Mouse (Mus musculus): ENCODE data around the gene Enkur. TPM values are rescaled to one million over a fixed set of nuclear protein-coding genes. Genes with fewer than 3 reads are reported as not detected.

Gene Enkur
- polyA plus RNA-seq, 1 experiment from 2014 or later = 3.7 TPM

DNA sequence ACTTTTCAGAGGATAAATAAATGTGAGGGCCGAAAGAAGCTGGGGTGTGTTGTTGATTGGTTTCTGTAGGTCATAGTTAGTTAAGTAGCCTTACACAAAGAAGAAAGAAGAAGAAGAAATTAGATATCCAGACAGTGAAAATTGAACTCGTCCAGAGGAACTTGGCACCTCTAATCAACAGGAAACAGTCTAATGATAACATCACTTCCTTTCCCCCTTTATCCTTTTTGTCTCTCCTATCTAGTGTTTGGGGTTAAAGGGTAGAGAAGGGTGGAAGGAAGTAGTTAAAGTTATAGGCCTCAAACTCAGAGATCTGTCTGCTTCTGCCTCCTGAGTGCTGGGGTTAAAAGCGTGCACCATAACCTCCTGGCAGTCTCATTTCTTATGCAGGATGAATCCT lies 32.4 kb downstream of the Enkur start:
- Histone ChIP-seq H3K4me1 (replicated peaks; ENCODE audit: control insufficient read depth, insufficient read depth, low read length) (no peaks in the 10 kb centered on the region), H3K27me3 (ENCODE audit: control insufficient read depth, insufficient read depth, low read length) (no peaks in the 10 kb centered on the region), H3K4me2 (replicated peaks; ENCODE audit: low read depth, low read length) (no peak overlapping the region), H3K4me3 (ENCODE audit: low read depth, low read length) (no peak overlapping the region), H3K9ac (ENCODE audit: low read depth, low read length) (no peak overlapping the region), H3K9me3 (ENCODE audit: control insufficient read depth, low read length) (no peaks in the 10 kb centered on the region), H3K27ac (ENCODE audit: low read depth, low read length) (no peak overlapping the region), H3K36me3 (ENCODE audit: control insufficient read depth, insufficient read depth, low read length) (no peaks in the 10 kb centered on the region)
- ATAC-seq (ENCODE audit: low FRiP score) = no peak
- 89% methylated on average over 3 of the region's 3 CpGs for WGBS
- no peak for DNase-seq (ENCODE audit: low spot score)

DNA sequence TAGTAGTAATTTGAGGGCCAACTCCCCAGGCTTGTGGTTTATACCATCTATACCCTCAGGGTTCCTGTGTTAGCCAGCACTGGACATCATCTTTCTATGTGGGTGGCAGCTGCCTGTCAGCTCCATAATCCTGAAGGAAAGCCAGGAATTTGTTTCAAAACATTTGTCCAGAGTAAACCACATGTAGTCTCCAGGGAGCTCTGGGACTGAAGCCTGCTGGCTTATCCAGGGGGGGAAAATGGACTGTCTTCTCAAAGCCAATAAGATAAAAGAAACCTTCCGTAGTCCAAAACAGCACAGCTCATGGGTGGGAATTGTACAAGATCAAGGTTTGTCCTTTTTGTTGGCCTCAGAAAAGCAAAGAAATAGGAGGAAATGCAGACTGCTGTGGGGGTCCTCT lies 37.2 kb downstream of the Enkur start:
- Histone ChIP-seq H3K27ac (ENCODE audit: low read depth, low read length) (no peak overlapping the region), H3K27me3 (ENCODE audit: control insufficient read depth, insufficient read depth, low read length) (no peaks in the 10 kb centered on the region), H3K4me2 (replicated peaks; ENCODE audit: low read depth, low read length) (no peak overlapping the region), H3K4me1 (replicated peaks; ENCODE audit: control insufficient read depth, insufficient read depth, low read length) (no peaks in the 10 kb centered on the region), H3K9me3 (ENCODE audit: control insufficient read depth, low read length) (no peaks in the 10 kb centered on the region), H3K36me3 (ENCODE audit: control insufficient read depth, insufficient read depth, low read length) (no peaks in the 10 kb centered on the region), H3K9ac (ENCODE audit: low read depth, low read length) (no peak overlapping the region), H3K4me3 (ENCODE audit: low read depth, low read length) (no peak overlapping the region)
- WGBS = 81% methylated on average over 1 of the region's 1 CpGs
- ATAC-seq (ENCODE audit: low FRiP score) (no peak), DNase-seq (ENCODE audit: low spot score) (no peak)

DNA sequence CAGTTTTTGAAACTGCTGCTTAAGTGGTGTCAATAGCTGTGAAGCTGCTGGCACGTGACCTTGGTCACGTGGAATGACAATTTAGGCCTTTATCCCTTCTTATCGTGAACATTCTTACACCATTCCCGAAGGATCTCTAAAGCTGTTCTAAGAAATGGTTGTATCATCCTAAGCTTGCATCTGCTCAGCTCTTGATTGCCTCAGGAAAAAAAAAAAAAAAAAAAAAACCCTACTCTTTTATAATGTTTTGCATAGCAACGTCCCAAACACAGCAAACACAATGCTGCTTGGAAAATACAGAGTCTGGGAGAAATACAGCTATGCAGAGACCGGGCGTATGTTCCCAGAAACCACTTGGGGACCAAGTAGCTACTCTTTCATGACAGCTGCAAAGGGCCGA lies 40.9 kb downstream of the Enkur start:
- DNase-seq (ENCODE audit: low spot score) (no peak), ATAC-seq (ENCODE audit: low FRiP score) (no peak)
- H3K4me2 ChIP-seq (replicated peaks; ENCODE audit: low read depth, low read length) = no peak overlapping the region
- H3K9me3 ChIP-seq (ENCODE audit: control insufficient read depth, low read length) = no peaks in the 10 kb centered on the region
- no peak overlapping the region for H3K27ac ChIP-seq (ENCODE audit: low read depth, low read length)
- H3K9ac ChIP-seq (ENCODE audit: low read depth, low read length) = no peak overlapping the region
- WGBS = 80% methylated on average over 8 of the region's 8 CpGs
- H3K4me3 ChIP-seq (ENCODE audit: low read depth, low read length) = no peak overlapping the region
- no peaks in the 10 kb centered on the region for H3K27me3 ChIP-seq (ENCODE audit: control insufficient read depth, insufficient read depth, low read length)
- no peaks in the 10 kb centered on the region for H3K4me1 ChIP-seq (replicated peaks; ENCODE audit: control insufficient read depth, insufficient read depth, low read length)
- no peaks in the 10 kb centered on the region for H3K36me3 ChIP-seq (ENCODE audit: control insufficient read depth, insufficient read depth, low read length)

DNA sequence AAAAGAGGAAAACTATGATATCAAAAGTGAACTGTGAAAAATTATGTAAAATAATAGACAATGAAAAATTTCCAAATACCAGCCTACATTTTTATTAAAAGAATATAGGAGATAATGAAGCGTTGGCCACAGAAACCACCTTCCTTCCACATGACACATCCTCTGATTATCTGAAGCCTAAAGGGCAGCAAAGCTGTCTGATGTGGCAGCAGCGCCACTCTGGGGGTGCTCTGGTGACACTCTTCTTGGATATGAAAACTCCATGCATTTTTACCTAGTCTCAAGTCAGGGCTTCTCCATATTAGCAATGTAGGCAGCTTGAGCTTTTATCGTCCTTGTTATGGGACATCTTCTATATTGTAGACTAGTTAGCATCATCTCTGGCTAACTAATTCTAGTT lies 51.7 kb downstream of the Enkur start:
- WGBS = 92% methylated on average over 3 of the region's 3 CpGs
- Histone ChIP-seq H3K9ac (ENCODE audit: low read depth, low read length) (no peak overlapping the region), H3K4me2 (replicated peaks; ENCODE audit: low read depth, low read length) (no peak overlapping the region), H3K9me3 (ENCODE audit: control insufficient read depth, low read length) (no peaks in the 10 kb centered on the region), H3K4me1 (replicated peaks; ENCODE audit: control insufficient read depth, insufficient read depth, low read length) (no peaks in the 10 kb centered on the region), H3K27me3 (ENCODE audit: control insufficient read depth, insufficient read depth, low read length) (no peaks in the 10 kb centered on the region), H3K27ac (ENCODE audit: low read depth, low read length) (no peak overlapping the region), H3K4me3 (ENCODE audit: low read depth, low read length) (no peak overlapping the region), H3K36me3 (ENCODE audit: control insufficient read depth, insufficient read depth, low read length) (no peaks in the 10 kb centered on the region)
- no peak for ATAC-seq (ENCODE audit: low FRiP score)
- no peak for DNase-seq (ENCODE audit: low spot score)

DNA sequence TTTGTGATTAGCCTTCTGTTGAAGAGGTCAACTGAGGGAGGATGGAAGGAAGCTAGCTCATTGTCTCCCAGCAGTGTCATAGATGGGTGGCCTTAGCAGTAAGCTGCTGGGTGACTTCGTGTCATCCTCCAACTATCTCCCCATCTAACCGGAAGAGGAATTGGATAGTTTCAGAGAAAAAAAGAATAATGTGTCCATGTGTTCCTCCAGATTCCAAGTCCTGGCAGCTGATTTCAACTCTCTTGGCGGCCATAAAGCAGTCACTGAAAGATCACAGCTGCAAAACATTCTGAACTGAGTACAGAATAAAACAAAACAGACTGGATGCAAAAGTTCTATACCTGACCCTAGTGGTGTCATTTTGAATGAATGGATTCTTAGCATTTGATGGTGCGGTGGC lies 58.0 kb downstream of the Enkur start:
- WGBS = 88% methylated on average over 4 of the region's 4 CpGs
- Histone ChIP-seq H3K9ac (ENCODE audit: low read depth, low read length) (no peak overlapping the region), H3K4me1 (replicated peaks; ENCODE audit: control insufficient read depth, insufficient read depth, low read length) (no peaks in the 10 kb centered on the region), H3K4me2 (replicated peaks; ENCODE audit: low read depth, low read length) (no peak overlapping the region), H3K27ac (ENCODE audit: low read depth, low read length) (no peak overlapping the region), H3K4me3 (ENCODE audit: low read depth, low read length) (no peak overlapping the region), H3K9me3 (ENCODE audit: control insufficient read depth, low read length) (no peaks in the 10 kb centered on the region), H3K36me3 (ENCODE audit: control insufficient read depth, insufficient read depth, low read length) (no peaks in the 10 kb centered on the region), H3K27me3 (ENCODE audit: control insufficient read depth, insufficient read depth, low read length) (no peaks in the 10 kb centered on the region)
- ATAC-seq (ENCODE audit: low FRiP score) = no peak
- DNase-seq (ENCODE audit: low spot score) = no peak

DNA sequence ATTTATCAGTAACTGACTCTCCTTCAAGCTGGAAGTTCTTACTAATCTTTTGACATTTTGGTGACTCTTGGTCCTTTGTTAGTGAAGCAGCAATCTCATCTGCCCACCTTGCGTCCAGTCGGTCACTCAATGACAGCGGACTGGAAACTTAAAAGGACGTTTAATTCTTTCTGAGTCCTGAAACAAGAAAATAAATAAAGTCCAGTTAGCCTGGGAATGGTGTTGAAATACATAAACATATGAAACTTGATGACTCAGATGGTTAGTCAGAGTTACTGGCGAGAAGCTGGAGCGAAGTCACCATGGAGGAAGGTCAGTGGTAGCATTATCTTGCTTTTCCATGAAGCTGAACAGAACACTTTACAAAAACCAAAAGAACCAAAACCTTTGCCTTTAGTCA lies 58.7 kb downstream of the Enkur start:
- DNase-seq (ENCODE audit: low spot score) (no peak), ATAC-seq (ENCODE audit: low FRiP score) (no peak)
- no peak overlapping the region for H3K27ac ChIP-seq (ENCODE audit: low read depth, low read length)
- no peaks in the 10 kb centered on the region for H3K4me1 ChIP-seq (replicated peaks; ENCODE audit: control insufficient read depth, insufficient read depth, low read length)
- no peaks in the 10 kb centered on the region for H3K36me3 ChIP-seq (ENCODE audit: control insufficient read depth, insufficient read depth, low read length)
- H3K9me3 ChIP-seq (ENCODE audit: control insufficient read depth, low read length) = no peaks in the 10 kb centered on the region
- H3K9ac ChIP-seq (ENCODE audit: low read depth, low read length) = no peak overlapping the region
- no peak overlapping the region for H3K4me3 ChIP-seq (ENCODE audit: low read depth, low read length)
- no peak overlapping the region for H3K4me2 ChIP-seq (replicated peaks; ENCODE audit: low read depth, low read length)
- H3K27me3 ChIP-seq (ENCODE audit: control insufficient read depth, insufficient read depth, low read length) = no peaks in the 10 kb centered on the region
- WGBS = 89% methylated on average over 6 of the region's 6 CpGs

DNA sequence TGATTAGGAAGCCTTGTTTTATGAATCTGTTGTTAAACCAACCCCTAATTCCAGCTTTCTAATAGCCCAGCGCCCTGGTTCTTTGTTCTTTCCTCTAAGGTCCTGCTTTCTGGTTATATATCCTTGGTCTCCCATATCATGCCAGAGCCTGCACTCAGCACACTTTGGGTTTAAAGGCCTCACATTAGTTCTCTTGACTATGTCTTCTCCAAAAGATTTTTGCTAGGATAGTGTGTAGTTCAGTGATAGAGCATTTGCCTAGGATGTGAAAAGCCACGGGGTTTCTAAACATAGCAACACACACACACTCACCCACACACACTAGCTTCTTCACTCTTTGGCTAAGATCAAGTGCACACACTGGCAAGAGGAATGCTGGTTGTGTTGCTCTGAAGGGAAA lies 62.5 kb downstream of the Enkur start:
- 32% methylated on average over 2 of the region's 2 CpGs for WGBS
- Histone ChIP-seq H3K4me2 (replicated peaks; ENCODE audit: low read depth, low read length) (peak overlapping the region; percentile 91), H3K9me3 (ENCODE audit: control insufficient read depth, low read length) (peaks cover 3% of the 10 kb centered on the region; the same call in 1 of the 2 replicates), H3K4me3 (ENCODE audit: low read depth, low read length) (peak overlapping the region; percentile 50), H3K9ac (ENCODE audit: low read depth, low read length) (peak overlapping the region; percentile 86), H3K27me3 (ENCODE audit: control insufficient read depth, insufficient read depth, low read length) (no peaks in the 10 kb centered on the region), H3K4me1 (replicated peaks; ENCODE audit: control insufficient read depth, insufficient read depth, low read length) (no peaks in the 10 kb centered on the region), H3K27ac (ENCODE audit: low read depth, low read length) (peak overlapping the region; percentile 88), H3K36me3 (ENCODE audit: control insufficient read depth, insufficient read depth, low read length) (no peaks in the 10 kb centered on the region)
- DNase-seq (ENCODE audit: low spot score) = peak; percentile 40
- ATAC-seq (ENCODE audit: low FRiP score) = peak; percentile 26; the same call in 1 of the 2 replicates

DNA sequence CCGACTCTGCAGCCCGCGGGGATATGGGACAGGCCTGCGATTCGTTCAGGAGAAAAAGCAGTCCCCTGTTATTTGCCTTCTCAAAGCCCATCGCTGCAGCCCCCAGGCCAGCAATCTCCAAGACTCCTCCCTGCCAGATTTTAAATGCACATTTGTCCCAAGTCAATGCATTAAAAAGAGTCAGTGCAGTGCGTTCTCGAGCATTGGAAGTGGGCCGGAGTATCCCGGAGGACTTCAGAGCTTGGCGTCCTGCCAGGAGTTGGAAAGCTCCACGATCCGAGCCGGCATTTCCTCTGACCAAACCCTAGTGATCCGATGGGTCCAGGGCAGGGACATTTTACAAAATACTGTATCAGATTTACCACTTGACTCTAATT lies 63.0 kb downstream of the Enkur start:
- Histone ChIP-seq H3K4me3 (ENCODE audit: low read depth, low read length) (peak overlapping the region; percentile 50), H3K9me3 (ENCODE audit: control insufficient read depth, low read length) (peaks cover 3% of the 10 kb centered on the region; the same call in 1 of the 2 replicates), H3K9ac (ENCODE audit: low read depth, low read length) (peak overlapping the region; percentile 86), H3K4me2 (replicated peaks; ENCODE audit: low read depth, low read length) (peak overlapping the region; percentile 91), H3K27me3 (ENCODE audit: control insufficient read depth, insufficient read depth, low read length) (no peaks in the 10 kb centered on the region), H3K36me3 (ENCODE audit: control insufficient read depth, insufficient read depth, low read length) (no peaks in the 10 kb centered on the region), H3K4me1 (replicated peaks; ENCODE audit: control insufficient read depth, insufficient read depth, low read length) (no peaks in the 10 kb centered on the region), H3K27ac (ENCODE audit: low read depth, low read length) (peak overlapping the region; percentile 88)
- under 1% methylated on average over 15 of the region's 15 CpGs for WGBS
- DNase-seq (ENCODE audit: low spot score) (peak; percentile 81), ATAC-seq (ENCODE audit: low FRiP score) (peak; percentile 87)

DNA sequence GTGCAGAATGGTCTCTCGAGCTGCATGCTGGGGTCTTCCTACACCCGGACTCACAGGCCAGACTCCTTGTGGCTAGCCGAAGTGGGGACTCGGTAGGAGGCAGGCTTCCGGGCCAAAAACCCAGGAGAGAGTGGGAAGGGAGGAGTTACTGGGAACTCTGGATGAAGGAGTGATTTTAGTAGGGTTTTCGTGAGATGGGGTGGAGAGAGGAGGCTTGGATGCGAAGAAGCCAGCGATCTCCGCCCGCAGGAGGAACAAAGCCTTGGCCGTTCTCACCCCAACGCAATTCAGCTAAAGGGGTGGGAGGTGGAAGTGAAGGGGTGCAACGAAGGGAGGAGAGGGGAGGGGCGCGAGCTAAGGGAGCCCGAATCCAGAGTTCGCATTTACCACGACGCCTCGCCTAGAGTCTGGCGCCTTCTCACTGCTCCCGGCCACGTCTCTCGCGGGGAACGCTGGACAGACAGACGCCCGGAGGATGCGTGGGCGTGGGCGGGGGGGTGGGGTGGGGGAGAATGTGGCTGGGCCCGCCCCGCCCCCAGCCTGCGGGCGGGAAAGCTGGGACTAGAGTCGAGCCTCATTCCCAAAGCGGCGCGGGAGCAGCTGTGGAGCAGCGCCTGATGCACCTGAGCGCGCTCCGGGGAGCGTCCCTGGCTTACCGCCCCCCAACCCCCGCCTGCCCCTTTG lies 63.5 kb downstream of the Enkur start:
- H3K27ac ChIP-seq (ENCODE audit: low read depth, low read length) = peak overlapping the region; percentile 88
- H3K4me1 ChIP-seq (replicated peaks; ENCODE audit: control insufficient read depth, insufficient read depth, low read length) = no peaks in the 10 kb centered on the region
- peaks cover 3% of the 10 kb centered on the region; the same call in 1 of the 2 replicates for H3K9me3 ChIP-seq (ENCODE audit: control insufficient read depth, low read length)
- no peaks in the 10 kb centered on the region for H3K36me3 ChIP-seq (ENCODE audit: control insufficient read depth, insufficient read depth, low read length)
- H3K27me3 ChIP-seq (ENCODE audit: control insufficient read depth, insufficient read depth, low read length) = no peaks in the 10 kb centered on the region
- peak overlapping the region; percentile 91 for H3K4me2 ChIP-seq (replicated peaks; ENCODE audit: low read depth, low read length)
- DNase-seq (ENCODE audit: low spot score) = peak; percentile 82
- peak overlapping the region; percentile 50 for H3K4me3 ChIP-seq (ENCODE audit: low read depth, low read length)
- peak overlapping the region; percentile 86 for H3K9ac ChIP-seq (ENCODE audit: low read depth, low read length)
- under 1% methylated on average over 38 of the region's 46 CpGs for WGBS
- peak; percentile 91 for ATAC-seq (ENCODE audit: low FRiP score)
